Mouse (Mus musculus): ENCODE data around the gene Hist1h3e.

DNA sequence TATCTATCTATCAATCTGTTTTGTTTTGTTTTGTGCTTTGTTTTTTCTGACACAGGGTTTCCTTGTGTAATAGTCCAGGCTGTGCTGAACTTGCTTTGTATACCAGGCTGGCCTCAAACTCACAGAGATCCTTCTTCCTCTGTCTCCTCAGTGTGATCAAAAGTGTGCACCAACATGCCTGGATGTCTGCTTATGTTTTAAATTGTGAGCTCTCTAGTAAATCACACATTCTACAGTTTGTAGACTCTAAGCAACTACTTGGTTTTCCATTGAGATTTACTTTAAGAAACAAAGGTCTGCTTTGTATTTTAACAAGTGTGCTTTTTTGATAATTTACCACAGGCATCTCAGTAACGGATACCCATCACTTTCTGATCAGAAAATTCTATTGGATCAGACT, 15.7 kb upstream of the Hist1h3e start:
- TF ChIP-seq USF1 (IDR thresholded peaks at IDR 0.05; ENCODE audit: low read depth): no peak
- TF ChIP-seq POLR2A (IDR thresholded peaks at IDR 0.05; ENCODE audit: insufficient read length, low read depth): no peak
- TF ChIP-seq MYOD1 (IDR thresholded peaks at IDR 0.05; ENCODE audit: control insufficient read depth in 1 of 3, insufficient read length in 2 of 3, low read depth in 2 of 3): no peak
- TF ChIP-seq E2F4 (IDR thresholded peaks at IDR 0.05; ENCODE audit: insufficient read depth): no peak
- no peak for TF ChIP-seq MYOG (IDR thresholded peaks at IDR 0.05; ENCODE audit: control insufficient read depth in 1 of 3, insufficient read depth in 1 of 3, insufficient read length in 2 of 3, low read depth in 2 of 3)
